Mouse (Mus musculus): ENCODE data around the gene Nqo1.

- TF ChIP-seq CTCF (IDR thresholded peaks at IDR 0.05; ENCODE audit: insufficient read depth, low read length) (no peak), POLR2A (IDR thresholded peaks at IDR 0.05; ENCODE audit: borderline replicate concordance, extremely low read depth, low read depth, low read length) (no peak)
These were observed 13.4 kb downstream of the Nqo1 start for GRCm38 (mm10) chr8:107389557-107389956.

Data from lung, adult 2 months (tissue).